Mouse (Mus musculus) cerebellum, adult 11-12 months (tissue): ENCODE measurements at regions not wholly inside any gene's neighbourhood (a gene's known extent, or its start where the extent isn't known, plus 50 kb on each side); places are given as distances from the start of the nearest gene placed in this dataset.

ENCODE experiments used
- DNase-seq: peaks from one replicate; pipeline ENCODE4 v3.0.0; 2022

DNA sequence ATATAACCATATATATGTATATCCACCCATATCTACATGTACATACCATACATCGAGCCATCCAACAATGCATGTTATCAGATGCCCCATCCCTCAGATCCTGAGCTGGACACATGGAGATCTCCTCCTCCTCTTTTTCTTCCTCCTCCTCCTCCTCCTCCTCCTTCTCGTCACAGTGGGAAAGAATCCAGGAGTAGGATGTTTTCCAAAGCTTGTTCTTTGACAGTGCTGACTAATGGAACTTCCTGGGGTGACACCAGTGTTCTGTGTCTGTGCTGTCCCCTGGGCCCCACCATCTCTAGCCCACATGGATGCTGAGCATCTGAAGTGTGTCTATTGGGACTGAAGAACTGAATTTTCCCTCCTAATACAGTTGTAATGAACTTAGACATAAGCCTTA, 60.0 kb upstream of the Thy1 start:
- DNase-seq, result no peak

DNA sequence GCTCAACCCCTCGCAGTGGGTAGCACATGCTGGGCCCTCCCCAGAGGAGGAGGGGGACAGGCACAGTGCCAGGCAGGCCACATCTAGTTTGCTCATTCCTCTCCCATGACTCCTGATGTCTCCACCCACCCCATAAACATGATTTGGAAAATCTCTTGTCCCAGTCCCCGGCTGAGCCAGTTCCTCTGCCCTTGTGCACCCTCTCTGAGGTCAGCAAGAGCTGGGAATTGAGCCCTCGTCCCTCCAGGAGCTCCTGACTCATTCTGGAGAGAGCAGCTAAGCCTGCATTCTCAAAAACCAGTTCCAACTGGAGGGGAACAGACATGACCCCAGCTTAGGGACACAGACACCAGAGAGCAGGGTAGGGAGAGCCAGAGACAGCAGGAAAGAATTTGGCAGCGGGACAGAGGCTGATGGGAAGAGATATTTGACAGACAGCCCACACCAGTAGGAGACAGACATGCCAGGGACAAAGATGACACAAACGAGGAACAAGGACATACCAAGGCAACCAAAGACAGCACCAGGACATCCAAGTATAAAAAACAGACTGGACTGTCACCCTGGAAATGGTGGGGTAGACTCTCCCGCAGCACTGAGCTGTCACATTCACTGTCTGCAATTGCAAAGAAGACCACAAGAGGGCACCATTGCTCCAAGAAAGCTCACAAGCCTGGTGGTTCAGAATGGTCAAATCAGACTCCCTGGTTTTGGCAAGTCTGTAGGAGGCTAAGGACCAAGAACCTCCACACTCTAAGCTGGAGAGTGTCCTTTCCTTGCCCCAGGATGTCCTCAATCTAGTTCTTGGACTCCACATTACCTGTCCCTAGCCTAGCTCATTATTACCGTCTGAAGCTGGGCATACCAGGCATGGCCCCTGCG, 58.8 kb upstream of the Thy1 start:
- DNase-seq, result peak; percentile 86

- no peak for DNase-seq
Measured at GRCm38 (mm10) chr9:43987957-43988356, 55.2 kb upstream of the Thy1 start.

- no peak for DNase-seq
Measured at GRCm38 (mm10) chr9:43988981-43989860, 54.0 kb upstream of the Thy1 start.

DNA sequence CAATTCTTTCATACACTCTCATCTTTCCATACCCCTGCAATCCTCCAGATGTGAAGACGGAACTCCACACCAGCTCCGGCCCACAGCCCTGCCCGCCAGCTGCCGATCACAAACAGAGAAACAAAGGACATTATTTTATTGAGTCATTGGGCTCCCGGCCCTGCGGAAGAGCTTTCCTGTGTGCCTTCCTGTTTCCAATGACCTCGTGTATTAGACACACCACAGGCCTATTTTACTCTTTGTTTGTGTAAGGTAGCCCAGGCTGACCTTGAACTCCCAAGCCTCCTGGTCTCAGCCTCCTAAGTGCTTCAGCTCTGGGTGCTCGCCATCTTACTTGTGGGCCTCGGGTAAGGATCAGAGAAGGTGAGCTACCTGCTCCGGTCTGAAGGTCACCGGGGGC, 53.1 kb upstream of the Thy1 start:
- no peak for DNase-seq

DNA sequence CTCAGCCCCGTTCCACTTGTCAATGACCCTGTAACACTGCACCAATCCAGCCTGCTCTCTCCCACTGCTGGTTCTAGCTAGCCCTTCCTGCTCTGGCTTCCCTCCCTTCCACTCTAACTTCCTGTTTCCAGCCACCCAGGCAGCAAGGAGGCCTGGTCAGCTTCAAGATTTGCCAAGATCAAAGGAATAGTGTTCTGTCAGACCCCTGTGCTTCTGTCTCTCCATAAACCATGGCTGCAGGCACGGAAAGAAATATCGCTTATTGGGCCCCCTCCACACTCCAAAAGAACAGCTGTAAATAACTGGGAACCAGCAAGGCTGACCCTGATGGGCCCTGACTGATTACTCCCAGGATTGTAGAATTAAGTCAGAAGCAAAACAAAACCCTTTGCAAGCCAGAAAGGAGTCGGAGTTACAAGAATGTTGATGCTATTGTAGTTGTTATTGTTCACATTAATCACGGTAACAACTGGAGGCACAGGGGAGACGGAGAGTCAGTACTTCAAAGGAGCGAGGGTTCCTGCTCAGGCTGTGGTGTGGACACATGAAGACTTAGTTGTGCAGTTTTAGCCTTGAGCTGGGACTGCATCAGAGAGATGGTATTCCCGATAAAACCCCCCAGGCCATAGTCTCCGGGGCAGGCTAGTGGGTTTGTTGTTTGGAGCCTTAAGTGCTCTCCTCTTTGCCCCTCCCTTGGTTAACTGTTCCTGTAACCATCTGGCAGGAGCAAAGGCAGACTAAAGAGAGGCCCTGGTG, 49.8 kb upstream of the Thy1 start:
- no peak for DNase-seq
